Mouse (Mus musculus): ENCODE data around the gene Pkd1l3. TPM values are rescaled to one million over a fixed set of nuclear protein-coding genes. Genes with fewer than 3 reads are reported as not detected.

Gene Pkd1l3
- total RNA-seq (2021) = under 1 TPM in 1 of 2 experiments, not detected in 1; 0.23 TPM
- long read RNA-seq, experiment 1 = 0 reads
- long read RNA-seq, experiment 2 = 0 reads

GRCm38 (mm10) chr8:109614243-109615210 lies at the start of gene Pkd1l3:
Gene Pkd1l3, plus strand, starts transcription at chr8:109614517.
- no peak for DNase-seq

GRCm38 (mm10) chr8:109564766-109565165 lies 49.6 kb upstream of the Pkd1l3 start:
- DNase-seq = no peak

GRCm38 (mm10) chr8:109565498-109566333 lies 48.6 kb upstream of the Pkd1l3 start, which contains the start of the genes Dhx38 and Txnl4b:
Gene Dhx38, minus strand, starts transcription at chr8:109565861.
Gene Txnl4b, plus strand, starts transcription at chr8:109565892.
- peak; percentile 97 for DNase-seq

GRCm38 (mm10) chr8:109571139-109571538 lies 43.2 kb upstream of the Pkd1l3 start:
- no peak for DNase-seq

GRCm38 (mm10) chr8:109576311-109576710 lies 38.0 kb upstream of the Pkd1l3 start:
- DNase-seq = no peak

GRCm38 (mm10) chr8:109578900-109579301 lies 35.4 kb upstream of the Pkd1l3 start, which contains the start of gene Hp:
Gene Hp, minus strand, starts transcription at chr8:109579172.
- DNase-seq = no peak

- no peak for DNase-seq
Observed at GRCm38 (mm10) chr8:109584293-109584692, 30.0 kb upstream of the Pkd1l3 start.

GRCm38 (mm10) chr8:109584830-109585229 lies 29.5 kb upstream of the Pkd1l3 start:
- DNase-seq = no peak

GRCm38 (mm10) chr8:109585652-109586051 lies 28.7 kb upstream of the Pkd1l3 start:
- DNase-seq = no peak

GRCm38 (mm10) chr8:109586972-109587504 lies 27.3 kb upstream of the Pkd1l3 start:
- DNase-seq = no peak

- no peak for DNase-seq
Observed at GRCm38 (mm10) chr8:109590901-109591300, 23.4 kb upstream of the Pkd1l3 start.

GRCm38 (mm10) chr8:109591367-109591766 lies 22.9 kb upstream of the Pkd1l3 start:
- no peak for DNase-seq

GRCm38 (mm10) chr8:109592164-109592563 lies 22.2 kb upstream of the Pkd1l3 start:
- DNase-seq = no peak

- DNase-seq = no peak
Observed at GRCm38 (mm10) chr8:109593117-109593788, 21.1 kb upstream of the Pkd1l3 start.

- DNase-seq = peak; percentile 65
Observed at GRCm38 (mm10) chr8:109595854-109596253, 18.5 kb upstream of the Pkd1l3 start.

GRCm38 (mm10) chr8:109606725-109607124 lies 7.6 kb upstream of the Pkd1l3 start:
- DNase-seq = no peak

- DNase-seq = no peak
Observed at GRCm38 (mm10) chr8:109607650-109608049, 6.7 kb upstream of the Pkd1l3 start.

- DNase-seq = peak; percentile 93
Observed at GRCm38 (mm10) chr8:109608271-109609152, 5.8 kb upstream of the Pkd1l3 start, which contains the start of gene Dhodh. Gene Dhodh, minus strand, starts transcription at chr8:109608673.

- DNase-seq = peak; percentile 24
Observed at GRCm38 (mm10) chr8:109609153-109609502, 5.2 kb upstream of the Pkd1l3 start.

GRCm38 (mm10) chr8:109615569-109615968 lies 1.3 kb downstream of the Pkd1l3 start:
- no peak for DNase-seq

- no peak for DNase-seq
Observed at GRCm38 (mm10) chr8:109628638-109629037, 14.3 kb downstream of the Pkd1l3 start.
